Mouse (Mus musculus) frontal cortex, postnatal 10 days (tissue): ENCODE data around the gene Prl2c3.
"Not testable (repeated sequence)": the region's sequence is repeated elsewhere in the genome, so short reads cannot be mapped to it uniquely, and the experiment has no call there.

Experiments
- DNase-seq, 2 experiments: peaks; one replicate each; pipeline ENCODE4 v3.0.0; 2022; ENCODE audit warnings: low spot score in 2 of 2, mixed read lengths in 1 of 2

Prl2c3 gene

DNA sequence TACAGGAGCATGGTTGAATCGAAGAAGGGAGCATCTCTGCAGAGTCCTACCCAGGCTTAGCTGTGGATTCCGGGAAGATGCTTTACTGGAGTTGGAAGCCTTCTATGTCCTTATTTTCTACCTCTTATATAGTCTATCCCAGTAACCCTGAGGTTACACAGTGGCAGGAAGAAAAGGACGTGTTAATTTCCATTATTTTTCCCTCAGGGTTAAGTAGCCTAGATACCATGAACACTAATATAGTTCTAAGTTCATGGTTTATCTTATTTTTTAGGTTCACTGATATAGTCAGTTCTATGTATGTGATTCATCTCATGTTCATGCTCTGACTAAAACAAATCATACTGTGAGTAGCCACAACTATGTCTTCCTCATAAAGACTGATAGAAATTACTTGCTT is at the start of gene Prl2c3:
Gene Prl2c3, minus strand, starts transcription at position 101 of the 400 bp plus-strand sequence.
- DNase-seq = not testable (repeated sequence)

DNA sequence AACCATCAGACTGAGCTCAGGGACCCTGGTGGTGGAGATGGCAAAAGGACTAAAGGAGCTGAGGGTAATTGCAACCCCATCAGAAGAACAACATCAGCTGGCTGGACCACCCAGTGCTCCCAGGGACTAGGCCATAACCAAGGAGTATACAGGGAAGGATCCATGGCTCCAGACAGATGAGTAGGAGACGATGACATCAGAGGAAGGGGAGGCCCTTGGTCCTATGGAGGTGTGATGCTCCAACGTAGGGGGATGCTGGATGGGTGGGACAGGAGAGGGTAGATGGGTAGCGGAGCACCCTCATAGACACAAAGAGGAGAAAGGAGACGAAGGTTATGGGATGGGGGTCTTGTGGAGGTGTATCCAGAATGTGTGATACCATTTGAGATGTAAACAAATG is 48.4 kb upstream of the Prl2c3 start:
- not testable (repeated sequence) for DNase-seq

DNA sequence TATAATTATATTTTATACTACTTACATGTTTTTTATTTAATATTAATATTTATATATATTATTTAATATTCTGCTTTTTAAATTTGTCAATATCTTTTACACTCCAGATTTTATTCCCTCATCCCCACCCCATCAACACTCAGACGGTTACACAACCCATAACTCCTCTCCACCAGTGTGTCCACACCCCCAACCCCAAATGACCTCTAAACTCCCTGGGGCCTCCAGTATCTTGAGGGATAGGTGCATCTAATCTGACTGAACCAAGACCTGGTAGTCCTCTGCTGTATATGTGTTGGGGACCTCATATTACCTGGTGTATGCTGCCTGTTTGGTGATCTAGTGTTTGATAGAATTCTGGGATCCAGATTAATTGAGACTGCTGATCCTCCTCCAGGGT is 44.8 kb upstream of the Prl2c3 start:
- DNase-seq = not testable (repeated sequence)

DNA sequence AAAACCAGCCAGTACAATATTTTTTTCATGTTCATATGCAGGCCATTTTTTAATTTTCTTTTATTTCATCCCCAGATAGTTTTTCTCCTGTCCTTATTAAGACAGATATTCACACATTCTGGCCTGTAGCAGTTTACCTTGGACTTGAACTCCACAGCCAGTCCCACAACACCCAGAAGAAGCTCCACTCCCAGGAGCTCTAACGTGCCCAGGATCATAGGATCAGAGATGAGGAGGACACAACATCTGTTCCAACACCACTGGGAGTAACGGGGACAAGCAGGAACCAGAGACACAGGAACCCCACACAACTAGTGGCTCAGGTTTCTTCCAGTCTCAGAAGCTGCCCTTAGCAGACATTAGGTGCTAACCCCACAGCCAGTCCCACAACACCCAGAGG is 37.7 kb upstream of the Prl2c3 start:
- DNase-seq = not testable (repeated sequence)

DNA sequence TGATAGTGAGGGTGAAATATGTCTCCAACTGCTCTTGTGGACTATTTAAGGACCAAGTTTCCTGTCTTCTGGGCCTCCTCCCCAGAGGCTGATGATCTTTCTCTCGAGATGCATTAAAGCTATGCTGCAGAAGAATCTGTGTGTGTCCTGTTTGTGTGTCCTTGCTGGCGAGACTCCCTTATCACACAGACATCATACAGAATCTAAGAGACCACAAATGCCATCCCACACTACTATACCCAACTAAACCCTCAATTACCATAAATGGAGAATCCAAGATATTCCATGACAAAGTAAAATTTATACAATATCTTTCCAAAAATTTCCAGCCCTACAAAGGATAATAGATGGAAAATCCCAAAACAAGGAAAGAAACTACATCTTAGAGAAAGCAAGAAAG is 31.9 kb upstream of the Prl2c3 start:
- no peak for DNase-seq

DNA sequence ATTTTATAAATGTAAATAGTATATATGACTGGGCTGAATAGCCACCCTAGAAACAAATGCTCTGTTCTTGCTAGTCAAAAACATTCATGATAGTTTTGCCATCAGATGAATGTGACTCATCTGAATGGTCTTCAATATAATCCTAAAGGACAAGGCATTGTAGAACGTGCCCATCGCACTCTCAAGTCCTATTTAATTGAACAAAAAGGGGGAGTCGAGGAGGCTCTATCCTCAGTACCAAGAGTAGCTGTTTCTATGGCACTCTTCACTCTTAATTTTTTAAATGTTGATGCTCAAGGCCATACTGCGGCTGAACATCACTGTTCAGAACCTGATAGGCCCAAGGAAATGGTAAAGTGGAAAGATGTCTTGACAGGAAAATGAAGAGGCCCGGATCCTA is 29.2 kb upstream of the Prl2c3 start:
- DNase-seq = no peak

DNA sequence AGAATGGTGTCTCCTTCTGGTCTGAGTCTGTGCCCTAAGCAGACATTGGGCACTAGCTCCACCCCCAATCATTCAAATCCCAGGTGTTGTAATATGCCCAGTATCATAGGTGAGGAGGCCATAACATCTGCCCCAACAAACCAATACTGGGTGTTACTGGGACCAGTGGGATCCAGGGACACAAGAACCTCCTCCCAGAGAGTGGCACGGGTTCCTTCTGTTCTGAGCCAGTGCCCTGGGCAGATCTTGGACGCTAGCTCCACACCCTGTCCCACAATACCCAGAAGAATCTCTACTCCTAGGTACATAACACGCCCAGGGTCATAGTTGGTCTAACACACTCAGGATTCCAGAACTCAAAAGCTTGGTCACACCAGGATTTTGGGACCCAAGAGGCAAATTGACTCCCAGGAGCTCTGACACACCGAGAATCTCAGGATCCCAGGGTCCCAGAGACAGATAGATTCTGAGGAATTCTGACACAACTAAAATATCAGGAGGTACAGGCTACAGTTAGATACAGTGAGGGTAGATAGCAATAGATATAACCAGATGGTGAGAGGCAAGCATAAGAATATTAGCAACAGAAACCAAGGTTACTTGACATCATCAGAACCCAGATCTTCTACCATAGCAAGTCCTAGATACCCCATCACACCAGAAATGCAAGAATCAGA is 24.8 kb upstream of the Prl2c3 start:
- DNase-seq = not testable (repeated sequence)

DNA sequence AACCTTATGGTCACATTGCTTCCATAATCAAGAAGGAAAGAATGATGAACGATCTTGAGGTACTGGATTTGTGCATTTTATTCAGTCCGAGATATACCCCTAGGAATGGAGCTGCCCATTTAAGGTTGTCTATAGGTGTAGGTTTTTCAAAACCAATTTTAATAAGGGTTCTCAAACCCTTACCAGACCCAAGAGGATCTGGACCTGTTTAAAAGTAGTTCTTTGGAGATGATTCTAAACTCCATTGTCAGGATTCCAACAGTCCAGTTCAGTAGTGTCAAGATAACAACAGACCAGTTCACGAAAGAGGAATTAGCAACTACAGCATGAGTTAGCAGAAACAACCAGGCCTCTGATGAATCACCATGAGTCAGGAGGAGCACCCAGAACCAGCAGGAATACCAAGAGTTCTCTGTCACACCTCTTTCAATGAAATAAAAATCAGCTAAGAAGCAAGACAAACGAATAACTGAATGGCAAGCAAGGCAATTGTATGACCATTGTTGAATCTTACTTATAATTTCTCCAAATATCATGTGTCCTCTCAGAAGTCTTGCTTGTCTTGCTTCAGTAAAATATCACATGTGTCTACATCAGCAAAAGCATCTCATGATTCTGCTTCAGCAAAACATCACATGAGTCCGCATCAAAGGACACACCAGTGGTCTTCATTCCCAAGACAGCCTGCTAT is 14.0 kb upstream of the Prl2c3 start:
- DNase-seq = not testable (repeated sequence)

DNA sequence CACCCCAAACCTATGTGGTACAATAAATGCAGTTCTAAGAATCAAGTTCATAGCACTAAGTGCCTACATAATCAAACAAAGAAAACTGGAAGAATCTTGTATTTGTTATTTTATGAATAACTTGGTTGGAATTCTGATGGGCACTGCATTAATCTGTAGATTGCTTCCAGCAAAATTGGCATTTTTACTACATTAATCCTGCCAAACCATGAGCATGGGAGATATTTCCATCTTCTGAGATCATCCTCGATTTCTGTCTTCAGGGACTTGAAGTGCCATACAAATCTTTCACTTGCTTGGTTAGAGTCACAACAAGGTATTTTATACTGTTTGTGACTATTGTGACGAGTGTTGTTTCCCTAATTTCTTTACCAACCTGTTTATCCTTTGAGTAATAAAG is 9.7 kb upstream of the Prl2c3 start:
- no peak for DNase-seq

DNA sequence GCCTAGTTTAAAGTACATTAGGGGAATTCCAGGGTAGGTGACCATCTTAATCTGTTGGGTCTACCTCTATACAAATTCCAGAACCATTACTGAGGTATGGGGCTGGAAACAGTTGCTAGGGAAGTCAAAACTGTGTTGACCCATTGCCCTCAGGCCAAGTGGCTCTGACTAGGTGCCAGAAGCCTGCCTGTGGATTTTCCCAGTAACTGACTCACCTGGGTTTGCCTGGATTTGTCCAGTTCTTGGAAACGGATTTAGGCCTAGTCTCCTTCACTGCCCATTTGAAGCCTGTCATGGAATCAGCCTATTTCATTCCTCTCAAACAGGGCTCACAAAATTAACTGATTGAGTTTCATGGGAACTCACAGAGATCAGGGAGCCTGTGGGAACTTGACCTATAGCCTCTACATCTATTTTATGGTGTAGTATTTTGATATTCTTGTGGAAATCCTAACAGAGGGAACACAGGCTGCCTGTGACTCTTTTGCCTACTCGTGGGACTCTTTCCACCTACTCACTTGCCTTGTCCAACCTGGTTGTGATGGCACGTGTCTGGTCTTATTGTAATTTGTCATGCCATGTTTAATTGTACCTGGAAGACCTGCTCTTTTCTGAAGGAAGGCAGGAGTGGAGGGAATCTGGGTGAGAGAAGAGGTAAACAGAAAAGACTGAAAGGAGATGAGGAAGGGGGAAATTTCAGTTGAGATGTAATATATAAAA is 9.1 kb upstream of the Prl2c3 start:
- not testable (repeated sequence) for DNase-seq

DNA sequence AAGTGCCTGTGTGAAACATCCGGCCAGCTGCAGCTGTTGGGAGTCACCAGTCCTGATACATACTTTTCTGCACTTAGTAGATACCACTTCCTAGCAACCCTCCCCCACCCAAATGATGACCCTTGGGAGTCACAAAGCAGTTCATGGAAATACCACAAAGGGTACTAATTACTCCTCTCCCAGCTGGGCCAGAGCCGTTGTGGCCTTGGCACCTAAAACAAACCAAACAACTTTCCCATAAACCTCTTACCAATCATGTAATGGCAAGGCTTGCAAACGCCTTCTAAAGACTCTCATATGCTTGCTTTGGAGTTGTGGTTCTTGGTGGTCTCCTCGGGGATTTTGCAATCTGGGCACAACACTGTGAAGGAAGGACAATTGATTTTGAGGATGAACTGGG is 6.6 kb upstream of the Prl2c3 start:
- not testable (repeated sequence) for DNase-seq

DNA sequence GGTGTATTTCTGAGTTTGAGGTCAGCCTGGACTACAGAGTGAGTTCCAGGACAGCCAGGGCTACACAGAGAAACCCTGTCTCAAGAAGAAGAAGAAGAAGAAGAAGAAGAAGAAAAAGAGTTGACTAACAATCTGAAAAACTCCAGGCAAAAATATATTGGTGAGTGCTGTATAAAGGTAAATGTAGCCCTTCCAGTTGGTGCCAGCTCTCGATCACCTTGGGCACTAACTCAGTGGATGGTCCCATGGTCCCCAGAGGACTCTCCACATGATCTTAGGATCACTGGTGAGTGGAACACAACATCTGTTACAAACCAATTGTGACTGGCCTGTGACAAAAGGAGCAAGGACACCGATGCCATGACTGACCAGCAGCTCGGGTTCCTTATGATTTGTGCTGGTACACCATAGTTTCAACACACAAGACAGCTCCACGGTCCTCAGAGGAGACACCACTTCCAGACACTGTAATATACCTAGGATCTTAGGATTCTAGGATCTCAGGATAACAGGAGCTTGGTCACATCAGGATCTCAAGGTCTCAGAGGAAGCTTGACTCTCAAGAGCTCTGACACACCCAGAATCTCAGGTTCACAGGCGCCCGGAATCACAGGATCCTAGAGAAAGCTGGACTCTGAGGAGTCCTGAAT is 30.3 kb downstream of the Prl2c3 start:
- DNase-seq = not testable (repeated sequence)
